Mouse (Mus musculus) CH12.LX (cell line): ENCODE data around the gene Pkp3. TPM values are rescaled to one million over a fixed set of nuclear protein-coding genes. Genes with fewer than 3 reads are reported as not detected.
A peak's percentile ranks its signal among the peaks of the same experiment; 100 is the strongest.

Source experiments
- DNase-seq: peaks from one replicate; pipeline ENCODE4 v3.0.0-alpha.2; 2013; ENCODE audit errors: extremely low read depth
- H3K27ac ChIP-seq: 2 replicates; pipeline ENCODE4 v1.5.1; 2012; ENCODE audit warnings: low read depth, mild to moderate bottlenecking, control low read depth, moderate library complexity; ENCODE audit not compliant: insufficient read depth
- H3K27me3 ChIP-seq: replicated peaks from 2 replicates; pipeline ENCODE3; 2012; ENCODE audit warnings: inconsistent platforms
- H3K36me3 ChIP-seq, 2 experiments: replicated peaks in 1 of 2; 2 replicates each; pipeline versions ENCODE3 to v1.6.1; 2012; ENCODE audit warnings: inconsistent platforms in 1 of 2, low read length in 1 of 2, mild to moderate bottlenecking in 1 of 2, mixed read lengths in 1 of 2, moderate library complexity in 1 of 2; ENCODE audit not compliant: control insufficient read depth in 1 of 2, insufficient read depth in 1 of 2
- H3K4me1 ChIP-seq, 2 experiments: 2 replicates each; pipeline ENCODE4 v1.6.1; 2012; ENCODE audit warnings: inconsistent platforms in 1 of 2, moderate library complexity in 1 of 2; ENCODE audit not compliant: insufficient read depth in 2 of 2, control insufficient read depth in 1 of 2
- H3K4me2 ChIP-seq: 2 replicates; pipeline ENCODE4 v1.6.1; 2012; ENCODE audit warnings: low read depth, mild to moderate bottlenecking, control low read depth; ENCODE audit not compliant: poor library complexity, insufficient read depth, severe bottlenecking
- H3K4me3 ChIP-seq, 3 experiments: fragments of 150-350 bp in 1 of 3; sonication (generic) in 1 of 3; replicated peaks in 1 of 3; 2 replicates each; pipeline versions ENCODE3 to v1.5.1; 2011 to 2012; ENCODE audit warnings: low read depth in 2 of 3, low read length in 2 of 3, mild to moderate bottlenecking in 2 of 3, moderate library complexity in 2 of 3, control low read depth in 1 of 3, improper control_type of control experiment in 1 of 3, inconsistent platforms in 1 of 3, mixed read lengths in 1 of 3; ENCODE audit not compliant: poor library complexity in 1 of 3
- H3K79me2 ChIP-seq: replicated peaks from 2 replicates; pipeline ENCODE4 v1.6.1; 2012; ENCODE audit warnings: mild to moderate bottlenecking, moderate library complexity; ENCODE audit not compliant: control insufficient read depth, poor library complexity, insufficient read depth, severe bottlenecking; ENCODE audit errors: extremely low read depth
- H3K9ac ChIP-seq: 2 replicates; pipeline ENCODE4 v1.6.1; 2012; ENCODE audit warnings: low read depth, mild to moderate bottlenecking, control low read depth, moderate library complexity; ENCODE audit not compliant: insufficient read depth
- H3K9me3 ChIP-seq: replicated peaks from 2 replicates; pipeline ENCODE3; 2012; ENCODE audit warnings: low read length, inconsistent platforms, mixed read lengths
- BHLHE40 ChIP-seq: IDR thresholded peaks from 2 replicates; pipeline ENCODE4 v1.6.1; 2011; ENCODE audit warnings: mild to moderate bottlenecking, low read depth, low read length, improper control_type of control experiment
- CHD1 ChIP-seq: IDR thresholded peaks from 2 replicates; pipeline ENCODE4 v1.6.1; 2012; ENCODE audit warnings: low read depth, low read length, improper control_type of control experiment, inconsistent platforms
- CHD2 ChIP-seq: IDR thresholded peaks from 2 replicates; pipeline ENCODE4 v1.6.1; 2011; ENCODE audit warnings: low read length, improper control_type of control experiment
- CTCF ChIP-seq, 2 experiments: IDR thresholded peaks in 1 of 2; conservative IDR thresholded peaks in 1 of 2; 2 replicates each; pipeline ENCODE4 v1.5.1; 2011 to 2012; ENCODE audit warnings: low read depth in 2 of 2, low read length in 2 of 2, improper control_type of control experiment in 1 of 2, inconsistent platforms in 1 of 2, mild to moderate bottlenecking in 1 of 2, moderate library complexity in 1 of 2
- E2F4 ChIP-seq: IDR thresholded peaks from 2 replicates; pipeline ENCODE4 v1.6.1; 2011; ENCODE audit warnings: low read depth, low read length, improper control_type of control experiment; ENCODE audit not compliant: insufficient replicate concordance
- ELF1 ChIP-seq: IDR thresholded peaks from 2 replicates; pipeline ENCODE4 v1.6.1; 2014; ENCODE audit warnings: low read depth, mild to moderate bottlenecking, inconsistent platforms, low read length, improper control_type of control experiment
- EP300 ChIP-seq: IDR thresholded peaks from 2 replicates; pipeline ENCODE4 v1.6.1; 2011; ENCODE audit warnings: low read length, improper control_type of control experiment
- ETS1 ChIP-seq: conservative IDR thresholded peaks from 2 replicates; pipeline ENCODE4 v1.6.1; 2012; ENCODE audit warnings: low read depth, mild to moderate bottlenecking, inconsistent platforms, low read length, improper control_type of control experiment, moderate library complexity
- GABPA ChIP-seq: IDR thresholded peaks from 2 replicates; pipeline ENCODE4 v1.6.1; 2012; ENCODE audit warnings: low read depth, low read length, improper control_type of control experiment, inconsistent platforms; ENCODE audit not compliant: insufficient replicate concordance
- HCFC1 ChIP-seq: IDR thresholded peaks from 2 replicates; pipeline ENCODE4 v1.6.1; 2012; ENCODE audit warnings: low read depth, mild to moderate bottlenecking, inconsistent platforms, low read length, improper control_type of control experiment
- IRF4 ChIP-seq: IDR thresholded peaks from 2 replicates; pipeline ENCODE4 v1.6.1; 2014; ENCODE audit warnings: low read depth, mild to moderate bottlenecking, inconsistent platforms, low read length, improper control_type of control experiment
- JUND ChIP-seq: conservative IDR thresholded peaks from 2 replicates; pipeline ENCODE4 v1.6.1; 2011; ENCODE audit warnings: low read depth, low read length, improper control_type of control experiment
- KAT2A ChIP-seq: IDR thresholded peaks from 2 replicates; pipeline ENCODE4 v1.6.1; 2012; ENCODE audit warnings: low read length, improper control_type of control experiment, inconsistent platforms; ENCODE audit not compliant: insufficient replicate concordance
- MAFK ChIP-seq: IDR thresholded peaks from 2 replicates; pipeline ENCODE4 v1.6.1; 2011; ENCODE audit warnings: low read length, improper control_type of control experiment; ENCODE audit not compliant: insufficient replicate concordance
- MAZ ChIP-seq: IDR thresholded peaks from 2 replicates; pipeline ENCODE4 v1.6.1; 2012; ENCODE audit warnings: low read depth, mild to moderate bottlenecking, inconsistent platforms, low read length, improper control_type of control experiment, moderate library complexity
- MEF2A ChIP-seq: IDR thresholded peaks from 2 replicates; pipeline ENCODE4 v1.6.1; 2014; ENCODE audit warnings: low read depth, mild to moderate bottlenecking, inconsistent platforms, low read length, improper control_type of control experiment, borderline replicate concordance
- MXI1 ChIP-seq: IDR thresholded peaks from 2 replicates; pipeline ENCODE4 v1.6.1; 2011; ENCODE audit warnings: mild to moderate bottlenecking, low read depth, low read length, improper control_type of control experiment
- MYC ChIP-seq: IDR thresholded peaks from 2 replicates; pipeline ENCODE4 v1.6.1; 2011; ENCODE audit warnings: low read depth, mild to moderate bottlenecking, improper control_type of control experiment, low read length
- NELFE ChIP-seq: IDR thresholded peaks from 2 replicates; pipeline ENCODE4 v1.6.1; 2011; ENCODE audit warnings: low read depth, low read length, improper control_type of control experiment
- POLR2A ChIP-seq: IDR thresholded peaks from 2 replicates; pipeline ENCODE4 v1.6.1; 2011; ENCODE audit warnings: low read depth, mild to moderate bottlenecking, improper control_type of control experiment, low read length
- POLR2AphosphoS2 ChIP-seq: IDR thresholded peaks from 2 replicates; pipeline ENCODE4 v1.6.1; 2011; ENCODE audit warnings: low read depth, low read length, improper control_type of control experiment
- RAD21 ChIP-seq: IDR thresholded peaks from 2 replicates; pipeline ENCODE4 v1.6.1; 2011; ENCODE audit warnings: low read depth, mild to moderate bottlenecking, low read length, improper control_type of control experiment, moderate library complexity
- RCOR1 ChIP-seq: conservative IDR thresholded peaks from 2 replicates; pipeline ENCODE4 v1.6.1; 2012; ENCODE audit warnings: low read depth, mild to moderate bottlenecking, inconsistent platforms, low read length, improper control_type of control experiment
- SMC3 ChIP-seq: IDR thresholded peaks from 2 replicates; pipeline ENCODE4 v1.6.1; 2011; ENCODE audit warnings: low read depth, low read length, improper control_type of control experiment
- TCF12 ChIP-seq: IDR thresholded peaks from 2 replicates; pipeline ENCODE4 v1.6.1; 2014; ENCODE audit warnings: low read depth, mild to moderate bottlenecking, inconsistent platforms, low read length, improper control_type of control experiment
- UBTF ChIP-seq: IDR thresholded peaks from 2 replicates; pipeline ENCODE4 v1.6.1; 2012; ENCODE audit warnings: low read depth, mild to moderate bottlenecking, inconsistent platforms, low read length, improper control_type of control experiment, moderate library complexity
- USF1 ChIP-seq: IDR thresholded peaks from 2 replicates; pipeline ENCODE4 v1.6.1; 2014; ENCODE audit warnings: low read depth, mild to moderate bottlenecking, inconsistent platforms, low read length, improper control_type of control experiment
- USF2 ChIP-seq: conservative IDR thresholded peaks from 2 replicates; pipeline ENCODE4 v1.6.1; 2011; ENCODE audit warnings: low read depth, low read length, improper control_type of control experiment
- ZC3H11A ChIP-seq: IDR thresholded peaks from 2 replicates; pipeline ENCODE4 v1.6.1; 2012; ENCODE audit warnings: low read depth, mild to moderate bottlenecking, inconsistent platforms, low read length, improper control_type of control experiment
- ZNF384 ChIP-seq: IDR thresholded peaks from 2 replicates; pipeline ENCODE4 v1.6.1; 2012; ENCODE audit warnings: low read depth, low read length, improper control_type of control experiment, inconsistent platforms
- dilution Hi-C: fragments of 300-500 bp; cut with MboI; formaldehyde crosslinking; loops from 2 replicates; pipeline ENCODE4 v1.14.3; 2020; ENCODE audit warnings: low sequenced_read_pairs; ENCODE audit not compliant: extremely low pct_unique_long_range_greater_than_20kb, extremely low pct_ligation_motif_present
- in situ Hi-C: fragments of 300-500 bp; cut with MboI; formaldehyde crosslinking; loops from 3 replicates; pipeline ENCODE4 v1.14.3; 2019; ENCODE audit warnings: low sequenced_read_pairs, low pct_ligation_motif_present, low pct_unique_long_range_greater_than_20kb, mixed read lengths
- polyA plus RNA-seq: library from polyadenylated mRNA; unstranded; fragments of >175 nt; gene quantifications from 2 replicates; pipeline ENCODE4 v1.2.1, GENCODE M21; 2012; ENCODE audit warnings: low read depth; ENCODE audit not compliant: insufficient read length
- total RNA-seq, 2 experiments: library from RNA; depleted of rRNA; stranded (reverse); fragments of 300-350 nt in 1 of 2; fragments of >200 nt in 1 of 2; gene quantifications; 2 replicates each; pipeline ENCODE4 v1.2.3; 2012 to 2014

Pkp3 gene
- total and polyA plus RNA-seq, 3 experiments = 25.3 to 63.1 (median 37.8) TPM

- Histone ChIP-seq H3K4me2 (peak overlapping the region; percentile 97), H3K79me2 (no peaks in the 10 kb centered on the region), H3K4me3 (peak overlapping the region in 2 of 3 experiments; percentile 36 to 39), H3K4me1 (peaks cover 8 to 23% of the 10 kb centered on the region in 2 experiments), H3K27ac (0 out of 2 replicates have a peak overlapping the region, but pooled peaks have one; percentile 11), H3K27me3 (peaks cover 6% of the 10 kb centered on the region), H3K9ac (peak overlapping the region; percentile 45), H3K36me3 (no peaks in the 10 kb centered on the region), H3K9me3 (peaks cover 4% of the 10 kb centered on the region)
- DNase-seq = peak; percentile 95
- dilution Hi-C loops = no loop called here
- in situ Hi-C loops = loop anchor here (5.0 kb wide), 1 partner anchor 36 kb away; the partner anchor contains the start of gene Ifitm3
- TF ChIP-seq SMC3 = peak; percentile 99
- no peak for TF ChIP-seq ETS1
- TF ChIP-seq IRF4 = peak; percentile 63
- 0 out of 2 replicates have a peak, but pooled peaks have one; percentile 7 for TF ChIP-seq MYC
- TF ChIP-seq MAFK = no peak
- peak; percentile 99 for TF ChIP-seq ZC3H11A
- TF ChIP-seq BHLHE40 = peak; percentile 23; the same call in 1 of the 2 replicates
- TF ChIP-seq HCFC1 = peak; percentile 22; the same call in 1 of the 2 replicates
- no peak for TF ChIP-seq GABPA
- peak; percentile 43; the same call in 1 of the 2 replicates for TF ChIP-seq ELF1
- no peak for TF ChIP-seq POLR2A
- no peak for TF ChIP-seq UBTF
- TF ChIP-seq TCF12 = 0 out of 2 replicates have a peak, but pooled peaks have one; percentile 18
- 0 out of 2 replicates have a peak, but pooled peaks have one; percentile 27 for TF ChIP-seq MEF2A
- peak; percentile 76; the same call in 1 of the 2 replicates for TF ChIP-seq E2F4
- no peak for TF ChIP-seq POLR2AphosphoS2
- TF ChIP-seq MAZ = peak; percentile 89
- TF ChIP-seq NELFE = 0 out of 2 replicates have a peak, but pooled peaks have one; percentile 40
- TF ChIP-seq MXI1 = peak; percentile 67
- TF ChIP-seq USF1 = no peak
- 0 out of 2 replicates have a peak, but pooled peaks have one; percentile 25 for TF ChIP-seq RCOR1
- TF ChIP-seq CHD2 = 0 out of 2 replicates have a peak, but pooled peaks have one; percentile 16
- peak; percentile 97 for TF ChIP-seq RAD21
- no peak for TF ChIP-seq JUND
- no peak for TF ChIP-seq USF2
- TF ChIP-seq EP300 = no peak
- TF ChIP-seq KAT2A = no peak
- TF ChIP-seq CHD1 = no peak
- TF ChIP-seq CTCF (conservative IDR thresholded peaks at IDR 0.05 in 1 of 2, IDR thresholded peaks at IDR 0.05 in 1 of 2; ENCODE audit: low read depth in 2 of 2, low read length in 2 of 2) = peak; percentile 35 to 99; a peak in 3 of 4 replicates
- peak; percentile 18; the same call in 1 of the 2 replicates for TF ChIP-seq ZNF384
Measured at GRCm38 (mm10) chr7:141048226-141049218, 29.5 kb upstream of the Pkp3 start.
